Comparison of ENCODE assay signal across 26 mouse cellular contexts in genomic region chr15:100367119-100367518, GRCm38 (mm10). TPM values are rescaled to one million over a fixed set of nuclear protein-coding genes. Genes with fewer than 3 reads are reported as not detected.
"Had no signal": no experiment of that assay in that cellular context is flagged by ENCODE, and none has a peak within 500 bp of the region (broad histone marks: within the 10 kb centered on the region; RNA-seq: fewer than 3 reads in every experiment).

No protein-coding gene starts in this region.

- H3K27me3 ChIP-seq: midbrain, embryonic 12.5 days; neural tube, embryonic 12.5 days had no signal

- DNase-seq: lung, adult 18-20 months; lung, embryonic 14.5 days; lung, postnatal 10 days; lung, postnatal 4 days; midbrain, embryonic 14.5 days; right cerebral cortex, postnatal 25 days; right cerebral cortex, postnatal 4 days; spleen, adult 18-20 months; thymus, adult 18-20 months; thymus, postnatal 14 days; thymus, postnatal 36 days had no signal

- H3K4me3 ChIP-seq: midbrain, embryonic 10.5 days; midbrain, embryonic 12.5 days; myocyte; neural tube, embryonic 12.5 days had no signal

- H3K27ac ChIP-seq: liver, embryonic 14.5 days; midbrain, embryonic 10.5 days; midbrain, embryonic 12.5 days; neural tube, embryonic 12.5 days had no signal

- H3K9ac ChIP-seq: liver, embryonic 14.5 days; lung, embryonic 14.5 days; midbrain, embryonic 12.5 days; neural tube, embryonic 12.5 days had no signal

- ATAC-seq: midbrain, embryonic 16.5 days had no signal

- H3K36me3 ChIP-seq: midbrain, embryonic 10.5 days; midbrain, embryonic 12.5 days; neural tube, embryonic 12.5 days had no signal

- H3K9me3 ChIP-seq: midbrain, embryonic 12.5 days; neural tube, embryonic 12.5 days had no signal

- H3K4me2 ChIP-seq: lung, embryonic 14.5 days; midbrain, embryonic 12.5 days; neural tube, embryonic 12.5 days had no signal

- H3K4me1 ChIP-seq: midbrain, embryonic 10.5 days; midbrain, embryonic 12.5 days; neural tube, embryonic 12.5 days had no signal

RNA-seq across cellular contexts. Expression of gene Higd1c, which starts 2.8 kb away (rescaled TPM):
- total RNA-seq: megakaryocyte, adult 5-6 weeks; megakaryocyte-erythroid progenitor cell, adult 5-6 weeks had no signal
- polyA plus RNA-seq: liver, embryonic 14.5 days; liver, embryonic 16.5 days; lung, embryonic 14.5 days; lung, embryonic 16.5 days; midbrain, embryonic 10.5 days; midbrain, embryonic 12.5 days; midbrain, embryonic 14.5 days; midbrain, embryonic 16.5 days; myocyte; neural tube, embryonic 14.5 days; small intestine, adult 2 months; stomach, embryonic 14.5 days; stomach, embryonic 16.5 days; thymus, postnatal 0 days had no signal

RNA-seq across cellular contexts. Expression of gene Mettl7a2, which starts 14.1 kb away (rescaled TPM):
- total RNA-seq: megakaryocyte, adult 5-6 weeks; megakaryocyte-erythroid progenitor cell, adult 5-6 weeks had no signal
- polyA plus RNA-seq: liver, embryonic 16.5 days; lung, embryonic 14.5 days; lung, embryonic 16.5 days; midbrain, embryonic 10.5 days; midbrain, embryonic 12.5 days; midbrain, embryonic 14.5 days; midbrain, embryonic 16.5 days; myocyte; neural tube, embryonic 14.5 days; small intestine, adult 2 months; stomach, embryonic 14.5 days; stomach, embryonic 16.5 days; thymus, postnatal 0 days had no signal

RNA-seq across cellular contexts. Expression of gene Methig1, which starts 14.2 kb away (rescaled TPM):
- total RNA-seq: megakaryocyte, adult 5-6 weeks; megakaryocyte-erythroid progenitor cell, adult 5-6 weeks had no signal
- polyA plus RNA-seq: lung, embryonic 14.5 days; midbrain, embryonic 10.5 days; midbrain, embryonic 12.5 days; midbrain, embryonic 14.5 days; midbrain, embryonic 16.5 days; myocyte; small intestine, adult 2 months had no signal

RNA-seq across cellular contexts. Expression of gene Mettl7a3, which starts 32.4 kb away (rescaled TPM):
- total RNA-seq: megakaryocyte, adult 5-6 weeks had no signal
- polyA plus RNA-seq: liver, embryonic 14.5 days; liver, embryonic 16.5 days; lung, embryonic 14.5 days; lung, embryonic 16.5 days; midbrain, embryonic 10.5 days; midbrain, embryonic 12.5 days; midbrain, embryonic 14.5 days; midbrain, embryonic 16.5 days; myocyte; small intestine, adult 2 months; stomach, embryonic 14.5 days; stomach, embryonic 16.5 days; thymus, postnatal 0 days had no signal

RNA-seq across cellular contexts. Expression of gene Gm5475, which starts 54.8 kb away (rescaled TPM):
- total RNA-seq: megakaryocyte, adult 5-6 weeks; megakaryocyte-erythroid progenitor cell, adult 5-6 weeks had no signal
- polyA plus RNA-seq: lung, embryonic 14.5 days; midbrain, embryonic 14.5 days; neural tube, embryonic 14.5 days; stomach, embryonic 14.5 days had no signal
